Mouse (Mus musculus) MEL (cell line): ENCODE data around the gene Tmem109.

ENCODE experiments used
- CHD1 ChIP-seq: IDR thresholded peaks from 2 replicates; pipeline ENCODE4 v1.6.1; 2012; ENCODE audit warnings: low read depth, mild to moderate bottlenecking, inconsistent platforms, low read length, improper control_type of control experiment
- CHD2 ChIP-seq: IDR thresholded peaks from 2 replicates; pipeline ENCODE4 v1.6.1; 2011; ENCODE audit warnings: low read length, improper control_type of control experiment
- CTCF ChIP-seq, 3 experiments: IDR thresholded peaks in 2 of 3; conservative IDR thresholded peaks in 1 of 3; 2 replicates each; pipeline ENCODE4 v1.5.1; 2011 to 2012; ENCODE audit warnings: low read length in 3 of 3, low read depth in 2 of 3, mild to moderate bottlenecking in 2 of 3, improper control_type of control experiment in 1 of 3, inconsistent platforms in 1 of 3, mixed read lengths in 1 of 3, moderate library complexity in 1 of 3; ENCODE audit not compliant: control insufficient read depth in 1 of 3, insufficient read depth in 1 of 3, poor library complexity in 1 of 3, severe bottlenecking in 1 of 3
- EP300 ChIP-seq, 2 experiments: IDR thresholded peaks; 2 replicates each; pipeline ENCODE4 v1.6.1; 2011; ENCODE audit warnings: improper control_type of control experiment in 2 of 2, low read length in 2 of 2, low read depth in 1 of 2, mild to moderate bottlenecking in 1 of 2
- ETS1 ChIP-seq: IDR thresholded peaks from 2 replicates; pipeline ENCODE4 v1.6.1; 2012; ENCODE audit warnings: low read depth, mild to moderate bottlenecking, inconsistent platforms, low read length, improper control_type of control experiment, moderate library complexity
- GATA1 ChIP-seq: IDR thresholded peaks from 2 replicates; pipeline ENCODE4 v1.6.1; 2011; ENCODE audit warnings: low read depth, low read length, improper control_type of control experiment
- MAFK ChIP-seq: IDR thresholded peaks from 2 replicates; pipeline ENCODE4 v1.6.1; 2011; ENCODE audit warnings: low read depth, mild to moderate bottlenecking, low read length, improper control_type of control experiment, borderline replicate concordance
- MEF2A ChIP-seq: IDR thresholded peaks from 2 replicates; pipeline ENCODE4 v1.6.1; 2014; ENCODE audit warnings: low read depth, mild to moderate bottlenecking, inconsistent platforms, low read length, improper control_type of control experiment; ENCODE audit not compliant: poor library complexity, insufficient replicate concordance, severe bottlenecking; ENCODE audit errors: extremely low read depth
- NRF1 ChIP-seq: IDR thresholded peaks from 2 replicates; pipeline ENCODE4 v1.6.1; 2014; ENCODE audit warnings: low read depth, mild to moderate bottlenecking, inconsistent platforms, low read length, improper control_type of control experiment, moderate library complexity; ENCODE audit not compliant: poor library complexity, insufficient read depth, severe bottlenecking
- POLR2A ChIP-seq, 2 experiments: IDR thresholded peaks; 2 replicates each; pipeline ENCODE4 v1.6.1; 2011 to 2012; ENCODE audit warnings: low read length in 2 of 2, mild to moderate bottlenecking in 2 of 2, control low read depth in 1 of 2, improper control_type of control experiment in 1 of 2, low read depth in 1 of 2, moderate library complexity in 1 of 2; ENCODE audit not compliant: control insufficient read depth in 1 of 2, insufficient read depth in 1 of 2, poor library complexity in 1 of 2
- POLR2AphosphoS2 ChIP-seq: IDR thresholded peaks from 2 replicates; pipeline ENCODE4 v1.6.1; 2011; ENCODE audit warnings: low read length, improper control_type of control experiment
- TCF12 ChIP-seq: IDR thresholded peaks from 2 replicates; pipeline ENCODE4 v1.6.1; 2014; ENCODE audit warnings: low read depth, mild to moderate bottlenecking, inconsistent platforms, low read length, improper control_type of control experiment, moderate library complexity
- USF2 ChIP-seq, 2 experiments: IDR thresholded peaks; 2 replicates each; pipeline ENCODE4 v1.6.1; 2011 to 2012; ENCODE audit warnings: improper control_type of control experiment in 2 of 2, low read length in 2 of 2, borderline replicate concordance in 1 of 2, inconsistent platforms in 1 of 2, low read depth in 1 of 2, mild to moderate bottlenecking in 1 of 2; ENCODE audit not compliant: insufficient read depth in 1 of 2

- TF ChIP-seq EP300 (IDR thresholded peaks at IDR 0.05; ENCODE audit: low read depth in 1 of 2, low read length in 2 of 2) (no peak), POLR2A (IDR thresholded peaks at IDR 0.05; ENCODE audit: control insufficient read depth in 1 of 2, insufficient read depth in 1 of 2, low read depth in 1 of 2, low read length in 2 of 2, poor library complexity in 1 of 2) (no peak), USF2 (IDR thresholded peaks at IDR 0.05; ENCODE audit: borderline replicate concordance in 1 of 2, insufficient read depth in 1 of 2, low read depth in 1 of 2, low read length in 2 of 2) (no peak), CHD2 (no peak), CTCF (IDR thresholded peaks at IDR 0.05 in 2 of 3, conservative IDR thresholded peaks at IDR 0.05 in 1 of 3; ENCODE audit: control insufficient read depth in 1 of 3, insufficient read depth in 1 of 3, low read depth in 2 of 3, low read length in 3 of 3, poor library complexity in 1 of 3, severe bottlenecking in 1 of 3) (no peak), POLR2AphosphoS2 (no peak), CHD1 (no peak), NRF1 (no peak), MEF2A (no peak), ETS1 (no peak), TCF12 (no peak), GATA1 (no peak), MAFK (no peak)
Observed at GRCm38 (mm10) chr19:10821319-10821718, 60.5 kb downstream of the Tmem109 start.
